Mouse (Mus musculus) forebrain, embryonic 16.5 days (tissue): Measurements from ENCODE around the gene Chrm3. TPM values are rescaled to one million over a fixed set of nuclear protein-coding genes. Genes with fewer than 3 reads are reported as not detected.
A peak's percentile ranks its signal among the peaks of the same experiment; 100 is the strongest.

ENCODE experiments used
- ATAC-seq: fragments of 200-750 bp; cut with Nextera tagmentation; 2 replicates; pipeline ENCODE4 v1.8.0; 2017; ENCODE audit warnings: mild to moderate bottlenecking, moderate library complexity
- H3K27ac ChIP-seq: fragments of 300-500 bp; sonication (generic); 2 replicates; pipeline ENCODE4 v1.5.1; 2014; ENCODE audit warnings: low read length, control low read depth
- H3K27me3 ChIP-seq: fragments of 300-500 bp; sonication (generic); replicated peaks from 2 replicates; pipeline ENCODE4 v1.6.1; 2014; ENCODE audit warnings: low read length; ENCODE audit not compliant: control insufficient read depth, insufficient read depth
- H3K36me3 ChIP-seq: fragments of 300-500 bp; sonication (generic); 2 replicates; pipeline ENCODE4 v1.6.1; 2014; ENCODE audit not compliant: control insufficient read depth, insufficient read depth
- H3K4me1 ChIP-seq: fragments of 300-500 bp; sonication (generic); replicated peaks from 2 replicates; pipeline ENCODE4 v1.6.1; 2014; ENCODE audit warnings: low read length; ENCODE audit not compliant: control insufficient read depth, insufficient read depth
- H3K4me2 ChIP-seq: fragments of 300-500 bp; sonication (generic); 2 replicates; pipeline ENCODE4 v1.6.1; 2014; ENCODE audit warnings: mild to moderate bottlenecking, low read length, control low read depth
- H3K4me3 ChIP-seq: fragments of 300-500 bp; sonication (generic); replicated peaks from 2 replicates; pipeline ENCODE4 v1.5.1; 2014; ENCODE audit warnings: mild to moderate bottlenecking, low read length, control low read depth
- H3K9ac ChIP-seq: fragments of 300-500 bp; sonication (generic); replicated peaks from 2 replicates; pipeline ENCODE4 v1.6.1; 2014; ENCODE audit warnings: low read depth, low read length, control low read depth
- H3K9me3 ChIP-seq: fragments of 300-500 bp; sonication (generic); 2 replicates; pipeline ENCODE4 v1.6.1; 2016; ENCODE audit warnings: low read length; ENCODE audit not compliant: control insufficient read depth
- WGBS: fragments of 180-500 bp; shearing (Covaris S2); extraction: QIAGEN DNeasy Blood & Tissue Kit; methylation state at CpG from one replicate; pipeline ENCODE4 v1.1.7; 2014; 5-methylcytosine and 5-hydroxymethylcytosine counted together
- polyA plus RNA-seq: library from polyadenylated mRNA; unstranded; fragments of >200 nt; fragmentation: Nextera tagmentation; extraction: Ambion mirVana; gene quantifications from 2 replicates; pipeline ENCODE4 v1.2.1, GENCODE M21; 2015

Gene Chrm3
- polyA plus RNA-seq, 1 experiment from 2014 or later = 2.2 TPM

- WGBS = 93% methylated on average over 5 of the region's 5 CpGs
- Histone ChIP-seq H3K36me3 (no peaks in the 10 kb centered on the region), H3K9me3 (peaks cover 6% of the 10 kb centered on the region; the same call in 1 of the 2 replicates), H3K27me3 (no peaks in the 10 kb centered on the region), H3K9ac (no peak overlapping the region), H3K4me1 (no peaks in the 10 kb centered on the region), H3K4me2 (no peak overlapping the region), H3K4me3 (no peak overlapping the region), H3K27ac (no peak overlapping the region)
- no peak for ATAC-seq
These were observed 459.8 kb downstream of the Chrm3 start for GRCm38 (mm10) chr13:9900653-9901385.

DNA sequence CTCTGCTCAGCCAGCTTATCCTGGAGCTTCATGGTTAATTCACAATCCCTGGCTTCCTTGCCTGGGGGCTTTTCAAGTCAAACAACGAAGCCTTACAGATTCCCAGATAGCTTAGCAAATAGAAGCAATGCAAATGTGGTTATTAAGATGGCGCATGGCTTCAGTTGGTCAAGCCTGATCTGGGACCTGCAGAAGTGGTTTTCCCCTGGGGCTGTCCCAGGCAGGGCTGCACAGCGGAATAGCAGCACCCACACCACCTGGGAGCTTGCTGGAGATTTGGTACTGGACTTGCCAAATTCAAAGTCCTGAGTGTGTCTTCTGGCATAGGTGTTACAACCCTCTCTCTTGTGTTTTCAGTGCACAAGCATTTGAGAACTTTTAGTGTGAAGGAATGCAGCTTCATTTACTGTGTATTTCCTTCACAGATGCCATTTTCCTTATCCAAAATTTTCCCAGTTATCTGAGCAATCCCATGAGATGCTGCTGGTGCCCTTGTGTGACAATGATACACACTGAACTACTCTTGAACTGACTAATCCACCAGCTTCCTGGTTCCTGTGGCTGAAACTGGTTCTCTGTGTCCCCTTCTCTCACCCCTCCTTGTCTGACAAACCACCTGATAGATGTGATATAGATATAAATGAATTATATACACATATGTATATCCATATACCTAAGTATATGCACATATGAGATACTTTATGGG is 461.8 kb downstream of the Chrm3 start:
- H3K9ac ChIP-seq = no peak overlapping the region
- 0 out of 2 replicates have a peak, but pooled peaks cover 3% of the 10 kb centered on the region for H3K9me3 ChIP-seq
- 68% methylated on average over 3 of the region's 3 CpGs for WGBS
- H3K4me1 ChIP-seq = no peaks in the 10 kb centered on the region
- no peak overlapping the region for H3K4me3 ChIP-seq
- H3K36me3 ChIP-seq = no peaks in the 10 kb centered on the region
- H3K27me3 ChIP-seq = no peaks in the 10 kb centered on the region
- H3K4me2 ChIP-seq = no peak overlapping the region
- no peak overlapping the region for H3K27ac ChIP-seq
- no peak for ATAC-seq

DNA sequence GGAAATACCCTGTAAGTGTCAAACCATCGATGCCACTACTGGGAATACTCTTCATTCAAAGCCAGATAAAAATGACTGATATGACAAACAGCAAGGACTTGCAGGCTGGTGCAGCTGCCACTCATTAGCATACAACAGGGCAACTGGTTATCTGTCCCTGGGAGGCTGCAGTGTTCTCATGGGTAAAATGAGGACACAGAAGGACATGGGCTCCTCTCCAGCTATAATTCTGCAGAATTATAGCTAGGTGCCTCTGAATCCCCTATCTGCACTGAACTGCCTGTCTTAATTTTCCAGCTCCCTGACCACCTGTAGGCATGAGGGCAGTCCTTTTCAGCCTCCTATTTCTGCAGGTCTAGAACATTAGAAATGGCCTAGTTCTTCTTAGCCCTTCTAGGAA is 463.4 kb downstream of the Chrm3 start:
- no peak overlapping the region for H3K27ac ChIP-seq
- H3K9ac ChIP-seq = no peak overlapping the region
- H3K27me3 ChIP-seq = no peaks in the 10 kb centered on the region
- no peak for ATAC-seq
- H3K9me3 ChIP-seq = no peaks in the 10 kb centered on the region
- H3K4me2 ChIP-seq = no peak overlapping the region
- 84% methylated on average over 1 of the region's 1 CpGs for WGBS
- H3K36me3 ChIP-seq = no peaks in the 10 kb centered on the region
- H3K4me1 ChIP-seq = no peaks in the 10 kb centered on the region
- H3K4me3 ChIP-seq = no peak overlapping the region

- Histone ChIP-seq H3K27ac (no peak overlapping the region), H3K4me3 (no peak overlapping the region), H3K9me3 (no peaks in the 10 kb centered on the region), H3K36me3 (no peaks in the 10 kb centered on the region), H3K9ac (no peak overlapping the region), H3K4me2 (no peak overlapping the region), H3K27me3 (no peaks in the 10 kb centered on the region), H3K4me1 (no peaks in the 10 kb centered on the region)
- ATAC-seq = no peak
- WGBS = 81% methylated on average over 11 of the region's 11 CpGs
These were observed 465.5 kb downstream of the Chrm3 start for GRCm38 (mm10) chr13:9895045-9895625.

DNA sequence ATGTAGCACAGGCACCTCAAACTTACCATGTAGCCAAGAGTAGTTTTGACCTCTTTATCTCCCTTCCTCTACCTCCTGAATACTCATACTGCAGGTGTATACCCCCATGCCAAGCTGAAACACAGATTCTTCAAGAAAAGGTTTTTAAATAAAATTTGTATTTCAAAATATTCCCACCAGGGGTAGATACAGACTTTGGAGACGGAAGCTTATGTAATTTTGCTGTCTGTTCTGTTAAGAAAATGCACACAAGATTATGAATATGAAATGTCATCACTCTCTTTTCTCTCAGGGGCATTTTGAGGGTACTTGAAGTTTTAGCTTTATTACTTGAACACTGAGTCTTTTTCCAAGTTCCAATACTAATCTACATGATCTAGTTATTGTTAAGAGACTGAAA is 469.6 kb downstream of the Chrm3 start:
- H3K4me1 ChIP-seq = no peaks in the 10 kb centered on the region
- no peaks in the 10 kb centered on the region for H3K27me3 ChIP-seq
- no peak overlapping the region for H3K4me2 ChIP-seq
- no peak overlapping the region for H3K27ac ChIP-seq
- no peak; the same call in 1 of the 2 replicates for ATAC-seq
- no peaks in the 10 kb centered on the region for H3K36me3 ChIP-seq
- no peak overlapping the region for H3K4me3 ChIP-seq
- H3K9me3 ChIP-seq = no peaks in the 10 kb centered on the region
- 80% methylated on average over 1 of the region's 1 CpGs for WGBS
- H3K9ac ChIP-seq = no peak overlapping the region

DNA sequence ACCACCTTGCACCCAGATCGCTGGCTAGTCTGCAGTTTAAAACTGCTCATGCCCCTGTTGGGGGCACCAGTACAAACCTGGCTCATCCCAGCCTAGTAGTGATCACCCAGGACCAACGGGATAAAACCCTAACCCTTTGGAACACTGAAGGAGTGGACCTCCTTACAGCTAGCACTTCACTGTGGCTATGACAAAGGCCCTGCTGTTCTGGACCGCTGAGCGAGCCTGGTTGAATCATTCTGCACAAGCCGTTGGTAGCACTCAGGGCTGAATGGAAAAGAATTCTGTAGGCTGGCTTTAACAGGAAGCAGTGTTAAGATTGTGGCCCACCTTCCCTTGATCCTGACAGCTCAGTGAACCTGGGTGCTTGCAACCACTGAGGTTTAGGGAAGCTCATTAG is 470.2 kb downstream of the Chrm3 start:
- WGBS = 38% methylated on average over 5 of the region's 5 CpGs
- Histone ChIP-seq H3K4me2 (no peak overlapping the region), H3K27ac (no peak overlapping the region), H3K9me3 (no peaks in the 10 kb centered on the region), H3K36me3 (no peaks in the 10 kb centered on the region), H3K9ac (no peak overlapping the region), H3K4me1 (no peaks in the 10 kb centered on the region), H3K27me3 (no peaks in the 10 kb centered on the region), H3K4me3 (no peak overlapping the region)
- 0 out of 2 replicates have a peak, but pooled peaks have one; percentile 18 for ATAC-seq

- WGBS = 86% methylated on average over 1 of the region's 1 CpGs
- no peaks in the 10 kb centered on the region for H3K9me3 ChIP-seq
- no peak overlapping the region for H3K27ac ChIP-seq
- no peaks in the 10 kb centered on the region for H3K4me1 ChIP-seq
- no peak overlapping the region for H3K4me3 ChIP-seq
- no peak for ATAC-seq
- no peaks in the 10 kb centered on the region for H3K27me3 ChIP-seq
- no peak overlapping the region for H3K4me2 ChIP-seq
- no peak overlapping the region for H3K9ac ChIP-seq
- no peaks in the 10 kb centered on the region for H3K36me3 ChIP-seq
These were observed 470.7 kb downstream of the Chrm3 start for GRCm38 (mm10) chr13:9889954-9890353.

- Histone ChIP-seq H3K27ac (no peak overlapping the region), H3K4me2 (no peak overlapping the region), H3K36me3 (no peaks in the 10 kb centered on the region), H3K27me3 (no peaks in the 10 kb centered on the region), H3K9ac (no peak overlapping the region), H3K4me3 (no peak overlapping the region), H3K4me1 (no peaks in the 10 kb centered on the region), H3K9me3 (no peaks in the 10 kb centered on the region)
- ATAC-seq = no peak
- 81% methylated on average over 5 of the region's 5 CpGs for WGBS
These were observed 472.4 kb downstream of the Chrm3 start for GRCm38 (mm10) chr13:9888284-9888683.

DNA sequence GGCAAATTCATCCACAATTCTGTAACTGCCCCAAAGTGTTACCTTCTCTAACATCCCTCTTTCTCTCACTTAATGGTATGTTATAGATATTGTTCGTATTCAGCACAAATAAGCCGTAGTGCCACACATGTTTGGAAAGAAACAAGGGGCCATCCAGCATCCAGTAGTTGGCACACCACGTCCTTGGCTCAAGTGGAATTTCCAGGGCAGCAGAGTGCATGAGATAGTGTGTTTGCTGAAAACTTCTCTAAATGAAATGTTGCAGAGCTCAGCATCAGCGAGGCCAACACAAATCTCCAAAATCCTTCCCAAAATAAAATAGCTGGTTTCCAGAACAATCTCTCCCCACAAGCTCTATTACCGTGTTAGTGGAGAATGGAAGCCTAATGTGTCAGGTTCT is 473.4 kb downstream of the Chrm3 start:
- no peaks in the 10 kb centered on the region for H3K27me3 ChIP-seq
- H3K4me3 ChIP-seq = no peak overlapping the region
- no peaks in the 10 kb centered on the region for H3K36me3 ChIP-seq
- no peak for ATAC-seq
- no peaks in the 10 kb centered on the region for H3K4me1 ChIP-seq
- H3K4me2 ChIP-seq = no peak overlapping the region
- H3K9ac ChIP-seq = no peak overlapping the region
- WGBS = 88% methylated on average over 5 of the region's 5 CpGs
- H3K27ac ChIP-seq = no peak overlapping the region
- H3K9me3 ChIP-seq = no peaks in the 10 kb centered on the region
